Comparison of ENCODE assay signal across 8 mouse cellular contexts in genomic region chr19:8772996-8773395, GRCm38 (mm10). TPM values are rescaled to one million over a fixed set of nuclear protein-coding genes. Genes with fewer than 3 reads are reported as not detected.
DNase-seq lines count a peak whose midpoint lies in the region; ATAC-seq and TF ChIP-seq lines count a peak whose summit lies in the region.

No protein-coding gene starts in this region.

- ATAC-seq in kidney, embryonic 16.5 days (ENCODE audit: low FRiP score, low TSS enrichment): no peak
- no peak for ATAC-seq in intestine, embryonic 16.5 days
- no peak for ATAC-seq in midbrain, postnatal 0 days (ENCODE audit: low FRiP score)
- ATAC-seq in monocyte, adult 5-6 weeks (replicated peaks; ENCODE audit: insufficient number of reproducible peaks, low FRiP score, low TSS enrichment, poor library complexity, severe bottlenecking): no peak

- WGBS in kidney, embryonic 16.5 days: 79% methylated on average over 5 of the region's 5 CpGs
- WGBS in embryonic facial prominence, embryonic 10.5 days: 83% methylated on average over 5 of the region's 5 CpGs
- WGBS in intestine, embryonic 16.5 days: 75% methylated on average over 5 of the region's 5 CpGs
- 89% methylated on average over 5 of the region's 5 CpGs for WGBS in midbrain, postnatal 0 days

- H3K4me3 ChIP-seq in kidney, embryonic 16.5 days (ENCODE audit: low read length): peak overlapping the region; percentile 86
- H3K4me3 ChIP-seq in embryonic facial prominence, embryonic 10.5 days: peak overlapping the region; percentile 83
- H3K4me3 ChIP-seq in intestine, embryonic 16.5 days (ENCODE audit: low read length): peak overlapping the region; percentile 89
- H3K4me3 ChIP-seq in midbrain, postnatal 0 days (ENCODE audit: low read depth, low read length): no peak overlapping the region

- peak overlapping the region; percentile 98 for H3K9ac ChIP-seq in kidney, embryonic 16.5 days (replicated peaks; ENCODE audit: low read length)
- H3K9ac ChIP-seq in intestine, embryonic 16.5 days (ENCODE audit: low read depth, low read length): peak overlapping the region; percentile 97
- no peak overlapping the region for H3K9ac ChIP-seq in midbrain, postnatal 0 days (replicated peaks; ENCODE audit: low read length, poor library complexity, severe bottlenecking)

- H3K9me3 ChIP-seq in kidney, embryonic 16.5 days (ENCODE audit: low read length): no peaks in the 10 kb centered on the region
- H3K9me3 ChIP-seq in embryonic facial prominence, embryonic 10.5 days: no peaks in the 10 kb centered on the region
- no peaks in the 10 kb centered on the region for H3K9me3 ChIP-seq in intestine, embryonic 16.5 days (ENCODE audit: control insufficient read depth, low read length)
- no peaks in the 10 kb centered on the region for H3K9me3 ChIP-seq in midbrain, postnatal 0 days (ENCODE audit: low read length)

- H3K27me3 ChIP-seq in kidney, embryonic 16.5 days (ENCODE audit: insufficient read depth, low read length): no peaks in the 10 kb centered on the region
- H3K27me3 ChIP-seq in embryonic facial prominence, embryonic 10.5 days (replicated peaks; ENCODE audit: low read depth, poor library complexity, severe bottlenecking): no peaks in the 10 kb centered on the region
- H3K27me3 ChIP-seq in intestine, embryonic 16.5 days (replicated peaks; ENCODE audit: control insufficient read depth, insufficient read depth, low read length): no peaks in the 10 kb centered on the region
- no peaks in the 10 kb centered on the region for H3K27me3 ChIP-seq in midbrain, postnatal 0 days (ENCODE audit: insufficient read depth, low read length)

- no peak for TF ChIP-seq CTCF in midbrain, postnatal 0 days (IDR thresholded peaks at IDR 0.05)

- H3K4me2 ChIP-seq in kidney, embryonic 16.5 days (replicated peaks; ENCODE audit: low read depth, low read length): peak overlapping the region; percentile 96
- peak overlapping the region; percentile 95 for H3K4me2 ChIP-seq in intestine, embryonic 16.5 days (ENCODE audit: low read depth, low read length)
- peak overlapping the region; percentile 97; the same call in 1 of the 2 replicates for H3K4me2 ChIP-seq in midbrain, postnatal 0 days (ENCODE audit: low read depth, low read length, poor library complexity, severe bottlenecking)

- peak overlapping the region; percentile 35; the same call in 1 of the 2 replicates for H3K27ac ChIP-seq in kidney, embryonic 16.5 days (ENCODE audit: low read length)
- peak overlapping the region; percentile 97 for H3K27ac ChIP-seq in embryonic facial prominence, embryonic 10.5 days (replicated peaks)
- 0 out of 2 replicates have a peak overlapping the region, but pooled peaks have one; percentile 50 for H3K27ac ChIP-seq in intestine, embryonic 16.5 days (ENCODE audit: low read length)
- no peak overlapping the region for H3K27ac ChIP-seq in midbrain, postnatal 0 days (ENCODE audit: low read depth, low read length)

- peaks cover 31% of the 10 kb centered on the region for H3K4me1 ChIP-seq in kidney, embryonic 16.5 days (ENCODE audit: insufficient read depth, low read length)
- peaks cover 46% of the 10 kb centered on the region for H3K4me1 ChIP-seq in embryonic facial prominence, embryonic 10.5 days
- H3K4me1 ChIP-seq in intestine, embryonic 16.5 days (ENCODE audit: control insufficient read depth, insufficient read depth, low read length): peaks cover 21% of the 10 kb centered on the region
- no peaks in the 10 kb centered on the region for H3K4me1 ChIP-seq in midbrain, postnatal 0 days (ENCODE audit: insufficient read depth, low read length)

- DNase-seq in kidney, adult 8-10 months: no peak
- no peak for DNase-seq in embryonic facial prominence, embryonic 10.5 days (ENCODE audit: low spot score)
- no peak for DNase-seq in midbrain, postnatal 0 days (ENCODE audit: low spot score)
- no peak for DNase-seq in right cerebral cortex, adult 18-20 months
- no peak for DNase-seq in left cerebral cortex, adult 18-20 months (ENCODE audit: low spot score in 2 of 2)

- peaks cover 25% of the 10 kb centered on the region for H3K36me3 ChIP-seq in kidney, embryonic 16.5 days (ENCODE audit: insufficient read depth, low read length)
- H3K36me3 ChIP-seq in embryonic facial prominence, embryonic 10.5 days (replicated peaks): peaks cover 64% of the 10 kb centered on the region
- H3K36me3 ChIP-seq in intestine, embryonic 16.5 days (ENCODE audit: control insufficient read depth, insufficient read depth, low read length): 0 out of 2 replicates have a peak, but pooled peaks cover 5% of the 10 kb centered on the region
- peaks cover 13% of the 10 kb centered on the region; the same call in 1 of the 2 replicates for H3K36me3 ChIP-seq in midbrain, postnatal 0 days (ENCODE audit: insufficient read depth, low read length)

RNA-seq across cellular contexts. Expression of gene Tmem179b, which starts 1.3 kb away (rescaled TPM):
- polyA plus RNA-seq in kidney, embryonic 16.5 days (2015; fragmentation: Nextera tagmentation; extraction: Ambion mirVana): 89.4 and 92.5 TPM in 2 replicates
- 43.4 and 46.7 TPM in 2 replicates for polyA plus RNA-seq in embryonic facial prominence, embryonic 10.5 days (2016; fragmentation: Nextera tagmentation; extraction: Ambion mirVana)
- polyA plus RNA-seq in intestine, embryonic 16.5 days (2015; fragmentation: Nextera tagmentation; extraction: Ambion mirVana): 110 and 120 TPM in 2 replicates
- 20.4 and 27.3 TPM in 2 replicates for total RNA-seq in midbrain, postnatal 0 days (2014; rRNA removed)
- polyA plus RNA-seq in midbrain, postnatal 0 days (2015; fragmentation: Nextera tagmentation; extraction: Ambion mirVana): 19.1 and 21.1 TPM in 2 replicates
- 1 to 10 TPM; 7.6 to 7.8 TPM for total RNA-seq in left cerebral cortex, adult 18-20 months (2021)
- 86.6 to 115 TPM (median 101 TPM) in 3 replicates for total RNA-seq in monocyte, adult 5-6 weeks (2017)

RNA-seq across cellular contexts. Expression of gene Tmem223, which starts 2.2 kb away (rescaled TPM):
- polyA plus RNA-seq in kidney, embryonic 16.5 days (2015; fragmentation: Nextera tagmentation; extraction: Ambion mirVana): 197 and 215 TPM in 2 replicates
- 179 and 185 TPM in 2 replicates for polyA plus RNA-seq in embryonic facial prominence, embryonic 10.5 days (2016; fragmentation: Nextera tagmentation; extraction: Ambion mirVana)
- 161 and 164 TPM in 2 replicates for polyA plus RNA-seq in intestine, embryonic 16.5 days (2015; fragmentation: Nextera tagmentation; extraction: Ambion mirVana)
- 210 and 320 TPM in 2 replicates for total RNA-seq in midbrain, postnatal 0 days (2014; rRNA removed)
- 202 and 230 TPM in 2 replicates for polyA plus RNA-seq in midbrain, postnatal 0 days (2015; fragmentation: Nextera tagmentation; extraction: Ambion mirVana)
- total RNA-seq in left cerebral cortex, adult 18-20 months (2021): 10 to 100 TPM; 57.3 to 63.7 TPM
- total RNA-seq in monocyte, adult 5-6 weeks (2017): 10.2 to 19.0 TPM (median 12.6 TPM) in 3 replicates

RNA-seq across cellular contexts. Expression of gene Taf6l, which starts 13.2 kb away (rescaled TPM):
- polyA plus RNA-seq in kidney, embryonic 16.5 days (2015; fragmentation: Nextera tagmentation; extraction: Ambion mirVana): 37.2 and 39.0 TPM in 2 replicates
- 44.7 and 46.3 TPM in 2 replicates for polyA plus RNA-seq in embryonic facial prominence, embryonic 10.5 days (2016; fragmentation: Nextera tagmentation; extraction: Ambion mirVana)
- polyA plus RNA-seq in intestine, embryonic 16.5 days (2015; fragmentation: Nextera tagmentation; extraction: Ambion mirVana): 24.0 and 25.0 TPM in 2 replicates
- total RNA-seq in midbrain, postnatal 0 days (2014; rRNA removed): 32.5 and 38.7 TPM in 2 replicates
- polyA plus RNA-seq in midbrain, postnatal 0 days (2015; fragmentation: Nextera tagmentation; extraction: Ambion mirVana): 25.2 and 26.4 TPM in 2 replicates
- total RNA-seq in left cerebral cortex, adult 18-20 months (2021): 10 to 100 TPM; 13.7 to 15.9 TPM
- 2.0 to 11.4 TPM (median 4.5 TPM) in 3 replicates for total RNA-seq in monocyte, adult 5-6 weeks (2017)

RNA-seq across cellular contexts. Expression of gene Nxf1, which starts 16.1 kb away (rescaled TPM):
- polyA plus RNA-seq in kidney, embryonic 16.5 days (2015; fragmentation: Nextera tagmentation; extraction: Ambion mirVana): 213 and 218 TPM in 2 replicates
- 254 and 269 TPM in 2 replicates for polyA plus RNA-seq in embryonic facial prominence, embryonic 10.5 days (2016; fragmentation: Nextera tagmentation; extraction: Ambion mirVana)
- 133 and 137 TPM in 2 replicates for polyA plus RNA-seq in intestine, embryonic 16.5 days (2015; fragmentation: Nextera tagmentation; extraction: Ambion mirVana)
- total RNA-seq in midbrain, postnatal 0 days (2014; rRNA removed): 67.4 and 75.6 TPM in 2 replicates
- 90.0 and 92.8 TPM in 2 replicates for polyA plus RNA-seq in midbrain, postnatal 0 days (2015; fragmentation: Nextera tagmentation; extraction: Ambion mirVana)
- total RNA-seq in left cerebral cortex, adult 18-20 months (2021): 10 to 100 TPM; 78.1 to 88.5 TPM
- total RNA-seq in monocyte, adult 5-6 weeks (2017): 85.6 to 138 TPM (median 127 TPM) in 3 replicates

RNA-seq across cellular contexts. Expression of gene Polr2g, which starts 25.4 kb away (rescaled TPM):
- 168 and 176 TPM in 2 replicates for polyA plus RNA-seq in kidney, embryonic 16.5 days (2015; fragmentation: Nextera tagmentation; extraction: Ambion mirVana)
- 193 and 205 TPM in 2 replicates for polyA plus RNA-seq in embryonic facial prominence, embryonic 10.5 days (2016; fragmentation: Nextera tagmentation; extraction: Ambion mirVana)
- 130 and 138 TPM in 2 replicates for polyA plus RNA-seq in intestine, embryonic 16.5 days (2015; fragmentation: Nextera tagmentation; extraction: Ambion mirVana)
- total RNA-seq in midbrain, postnatal 0 days (2014; rRNA removed): 67.2 and 67.5 TPM in 2 replicates
- polyA plus RNA-seq in midbrain, postnatal 0 days (2015; fragmentation: Nextera tagmentation; extraction: Ambion mirVana): 163 and 171 TPM in 2 replicates
- 100 to 1,000 TPM; 106 to 107 TPM for total RNA-seq in left cerebral cortex, adult 18-20 months (2021)
- total RNA-seq in monocyte, adult 5-6 weeks (2017): 31.6 to 48.4 TPM (median 47.3 TPM) in 3 replicates
